Mouse (Mus musculus): ENCODE measurements around the gene Rhbdf2. TPM values are rescaled to one million over a fixed set of nuclear protein-coding genes. Genes with fewer than 3 reads are reported as not detected.
"Not testable (repeated sequence)": the region's sequence is repeated elsewhere in the genome, so short reads cannot be mapped to it uniquely, and the experiment has no call there.

Gene Rhbdf2
- total RNA-seq, 2 experiments from 2014 or later = 3.3 to 6.1 TPM

DNA sequence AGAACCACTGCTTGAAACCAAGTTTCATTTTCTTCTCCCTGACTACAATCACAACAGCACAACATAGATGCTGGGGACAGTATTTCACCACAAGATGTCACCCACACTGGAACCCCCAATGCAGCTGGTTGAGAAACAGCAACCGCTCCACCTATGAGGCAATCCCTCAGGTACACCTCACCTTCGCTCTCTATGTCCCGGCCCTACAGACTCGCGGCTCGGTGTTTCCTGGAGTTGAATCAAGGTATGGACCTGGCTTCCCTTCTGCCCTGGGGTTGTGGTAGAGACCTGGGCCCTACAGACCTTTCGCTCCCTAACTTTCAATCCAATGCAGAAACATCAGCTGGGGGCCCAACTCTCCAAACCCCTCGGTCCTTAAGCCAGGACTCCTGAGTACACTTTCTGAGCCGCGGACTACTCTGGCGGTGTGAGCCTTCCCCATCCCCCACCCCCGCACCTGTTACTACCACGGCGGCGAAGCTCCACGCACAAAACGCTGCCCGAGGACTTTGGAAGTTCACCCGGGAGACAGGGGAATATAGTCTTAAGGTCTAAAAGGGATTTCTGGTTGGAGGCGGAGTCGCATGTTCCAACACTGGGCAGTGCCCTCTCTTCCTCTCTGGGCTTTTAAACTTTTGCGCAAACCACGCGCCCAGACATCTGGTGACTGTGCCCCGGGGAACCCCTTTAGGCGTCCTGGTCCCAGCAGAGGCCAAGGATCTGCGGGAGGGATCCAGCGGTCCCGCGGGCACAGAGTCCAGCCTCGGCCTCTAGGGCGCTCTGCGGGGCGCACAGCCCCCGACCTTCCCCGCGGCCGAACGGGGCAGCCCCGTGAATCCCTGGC, 3.3 kb downstream of the Rhbdf2 start:
- no peak for ATAC-seq (replicated peaks; ENCODE audit: low FRiP score, low TSS enrichment, poor library complexity, severe bottlenecking)

DNA sequence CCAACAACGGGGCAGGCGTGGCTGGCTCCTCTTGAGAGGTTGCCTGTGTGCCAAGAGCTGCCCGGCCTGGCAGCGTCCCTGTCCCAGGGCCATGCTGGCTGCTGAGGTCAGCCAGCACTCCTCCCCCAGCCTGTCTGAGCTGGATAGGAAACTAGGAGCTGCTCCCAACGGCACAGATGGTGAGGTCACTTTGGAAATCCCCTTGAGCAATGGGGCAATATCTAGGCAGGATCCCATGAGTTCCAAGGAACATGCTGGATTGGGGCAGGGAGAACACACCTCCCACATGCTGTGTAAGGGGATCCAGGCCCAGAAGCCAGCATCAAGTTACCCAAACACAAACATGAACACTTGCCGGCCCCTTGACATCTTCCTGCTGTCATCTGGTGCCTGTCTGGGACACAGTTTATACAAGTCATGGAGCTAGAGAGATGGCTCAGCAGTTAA, 5.5 kb downstream of the Rhbdf2 start:
- no peak for ATAC-seq (replicated peaks; ENCODE audit: low FRiP score, low TSS enrichment, poor library complexity, severe bottlenecking)

DNA sequence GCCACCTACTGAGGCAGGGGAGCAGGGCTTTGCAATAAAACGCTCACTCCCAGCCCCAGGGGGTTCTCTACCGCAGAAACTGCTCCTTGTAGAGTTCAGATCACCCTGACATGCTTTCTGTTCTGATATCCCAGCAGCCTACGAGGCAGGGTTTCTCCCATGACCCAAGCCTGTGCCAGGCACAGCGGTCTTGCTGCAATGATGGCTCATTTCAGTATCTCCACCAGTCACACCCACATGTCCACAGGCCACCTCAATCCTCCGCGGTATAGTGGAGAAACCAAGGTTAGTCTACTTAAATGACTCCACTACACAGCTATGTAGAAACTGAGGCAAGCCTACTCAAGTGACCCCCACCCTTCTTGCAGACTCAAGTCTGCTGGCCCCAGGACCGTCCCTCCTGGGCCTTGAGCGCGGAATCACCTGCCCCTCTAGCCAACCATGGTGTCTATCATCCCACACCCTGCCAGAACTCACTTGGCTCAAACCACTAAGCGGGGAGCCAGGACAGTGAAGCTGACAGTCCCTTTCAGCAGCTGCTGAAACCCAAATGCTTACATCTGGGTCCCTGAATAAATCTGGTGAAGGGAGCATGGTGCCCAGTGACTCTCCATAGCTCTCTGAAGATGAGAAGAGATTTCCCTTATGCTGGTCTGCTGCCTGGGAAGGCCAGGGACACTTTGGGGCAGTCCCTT, 6.1 kb downstream of the Rhbdf2 start:
- ATAC-seq (replicated peaks; ENCODE audit: low FRiP score, low TSS enrichment, poor library complexity, severe bottlenecking) = 0 out of 2 replicates have a peak, but pooled peaks have one; percentile 5

DNA sequence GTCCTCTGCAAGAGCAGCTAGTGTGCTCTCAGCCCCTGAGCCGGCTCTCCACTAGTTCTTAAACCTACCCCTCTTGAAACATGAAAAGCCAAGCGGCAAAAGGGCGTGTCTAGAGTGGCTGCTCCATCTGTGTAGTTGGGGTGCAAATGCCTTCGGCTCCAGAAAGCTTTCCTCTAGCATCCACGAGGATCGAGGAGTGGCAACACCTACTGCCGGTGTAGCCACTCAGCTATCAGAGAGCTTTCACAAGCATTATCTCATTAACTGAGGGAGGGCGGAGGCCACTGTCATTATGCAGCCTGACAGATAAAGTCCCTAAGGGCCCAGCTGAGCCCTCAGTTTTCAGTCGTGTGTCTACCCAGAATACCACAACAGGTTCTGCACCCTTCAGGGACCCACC, 6.7 kb downstream of the Rhbdf2 start:
- ATAC-seq (replicated peaks; ENCODE audit: low FRiP score, low TSS enrichment, poor library complexity, severe bottlenecking) = peak; percentile 56

DNA sequence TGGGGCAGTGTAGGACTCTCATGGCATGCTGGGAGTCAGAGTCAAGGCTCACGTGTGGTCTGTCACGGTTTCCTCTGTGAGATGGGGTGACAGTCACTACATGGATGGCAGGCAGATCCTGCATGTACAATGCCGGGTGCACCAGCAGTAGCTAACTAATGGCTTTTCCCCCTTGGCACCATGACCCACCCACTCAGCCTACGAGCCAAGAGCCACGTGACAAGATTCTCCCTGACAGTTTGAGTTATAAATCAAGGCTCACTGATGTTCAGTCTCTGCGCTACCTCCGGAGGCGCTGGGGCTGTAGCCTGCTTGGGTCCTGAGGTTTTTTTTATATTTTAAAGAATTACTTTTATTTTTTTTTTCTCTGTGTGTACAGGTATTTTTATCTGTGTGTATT, 7.3 kb downstream of the Rhbdf2 start:
- no peak for ATAC-seq (replicated peaks; ENCODE audit: low FRiP score, low TSS enrichment, poor library complexity, severe bottlenecking)

DNA sequence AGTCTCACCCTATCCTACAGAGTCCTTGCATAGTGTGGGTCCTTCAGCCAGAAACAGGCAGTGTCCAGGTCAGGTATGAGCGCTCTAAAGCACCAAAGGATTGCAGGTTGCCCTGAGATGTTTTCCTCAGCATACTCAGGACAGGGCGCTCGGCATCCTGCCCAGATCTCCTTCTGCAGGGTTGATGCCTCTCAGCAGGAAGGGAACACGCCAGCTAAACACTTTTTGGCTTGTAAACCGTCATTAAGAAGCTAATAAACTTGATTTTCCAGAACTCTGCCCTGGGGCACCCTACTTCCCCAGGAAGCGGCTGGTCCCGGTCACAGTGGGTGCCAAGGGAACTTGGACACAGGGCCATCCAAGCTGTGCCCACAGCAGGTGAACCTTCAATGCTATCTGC, 7.7 kb downstream of the Rhbdf2 start:
- ATAC-seq (replicated peaks; ENCODE audit: low FRiP score, low TSS enrichment, poor library complexity, severe bottlenecking) = no peak

DNA sequence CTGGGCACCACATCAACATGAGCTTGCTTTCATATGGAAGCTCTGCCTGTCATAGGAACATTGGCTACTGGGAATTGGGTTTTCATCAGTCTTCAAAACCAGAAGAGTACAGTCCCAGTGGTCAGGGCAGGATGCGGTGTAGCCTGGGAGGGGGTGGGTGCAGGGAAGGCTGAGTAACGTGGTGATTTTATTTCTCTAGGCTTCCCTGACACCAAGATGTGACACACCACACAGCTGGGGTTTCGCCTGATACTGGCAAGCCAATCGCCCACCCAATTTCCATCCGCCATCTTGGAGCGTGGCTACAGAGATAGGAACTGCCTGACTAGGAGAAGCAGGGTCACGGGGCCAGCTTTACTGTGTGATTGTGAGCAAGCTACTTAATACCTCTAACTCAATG, 8.2 kb downstream of the Rhbdf2 start:
- no peak for ATAC-seq (replicated peaks; ENCODE audit: low FRiP score, low TSS enrichment, poor library complexity, severe bottlenecking)

DNA sequence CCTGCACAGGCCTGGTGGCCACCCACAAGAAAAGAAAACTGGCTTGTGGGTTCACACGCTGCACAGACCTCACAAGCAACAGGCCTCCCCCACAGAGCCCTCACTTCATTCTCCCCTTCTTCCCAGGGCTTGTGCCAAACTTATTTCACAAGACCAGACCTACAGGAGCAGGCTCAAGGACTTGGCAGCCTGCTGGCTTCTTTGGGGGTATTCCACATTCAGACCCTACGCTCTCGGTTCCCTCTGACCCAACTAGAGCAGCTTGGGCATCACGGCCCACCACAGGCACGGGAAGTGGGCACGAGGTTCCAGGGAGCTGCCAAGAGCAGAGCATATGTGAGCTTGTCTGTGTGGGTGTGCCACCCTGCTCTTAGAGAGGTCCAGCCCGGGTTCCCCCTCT, 9.2 kb downstream of the Rhbdf2 start:
- ATAC-seq (replicated peaks; ENCODE audit: low FRiP score, low TSS enrichment, poor library complexity, severe bottlenecking) = no peak

DNA sequence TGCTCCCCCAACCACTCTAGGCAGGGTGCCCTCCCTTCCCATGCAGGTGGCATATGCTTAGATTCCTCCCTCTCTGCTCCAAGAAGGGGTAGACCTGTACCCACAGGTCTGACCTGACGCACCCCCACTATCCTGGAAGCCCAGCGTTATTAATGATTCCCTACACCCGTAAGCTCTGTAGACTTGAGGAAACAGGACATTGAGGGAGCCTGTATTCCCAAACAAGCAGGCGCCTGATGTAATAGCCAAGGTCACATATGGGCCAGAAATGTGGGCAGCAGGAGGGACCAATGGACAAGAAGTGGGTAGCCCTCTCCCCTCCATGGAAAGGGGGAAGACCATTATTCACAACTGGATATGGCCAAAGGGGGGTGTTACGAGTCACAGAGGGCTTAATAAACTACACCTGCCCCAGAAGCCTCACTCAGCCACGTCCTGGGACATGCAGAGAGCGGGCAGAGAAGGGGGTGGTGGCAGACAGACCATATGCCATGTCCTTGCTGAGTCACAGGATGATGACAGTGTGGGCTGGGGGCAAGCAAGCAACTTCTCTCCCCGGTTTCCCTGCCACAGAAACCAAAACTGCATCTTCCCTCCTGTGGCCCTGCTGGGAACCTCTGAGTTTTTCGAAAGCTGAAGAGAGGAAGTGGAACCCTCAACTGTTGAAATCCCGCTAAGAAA, 10.2 kb downstream of the Rhbdf2 start:
- no peak for ATAC-seq (replicated peaks; ENCODE audit: low FRiP score, low TSS enrichment, poor library complexity, severe bottlenecking)

DNA sequence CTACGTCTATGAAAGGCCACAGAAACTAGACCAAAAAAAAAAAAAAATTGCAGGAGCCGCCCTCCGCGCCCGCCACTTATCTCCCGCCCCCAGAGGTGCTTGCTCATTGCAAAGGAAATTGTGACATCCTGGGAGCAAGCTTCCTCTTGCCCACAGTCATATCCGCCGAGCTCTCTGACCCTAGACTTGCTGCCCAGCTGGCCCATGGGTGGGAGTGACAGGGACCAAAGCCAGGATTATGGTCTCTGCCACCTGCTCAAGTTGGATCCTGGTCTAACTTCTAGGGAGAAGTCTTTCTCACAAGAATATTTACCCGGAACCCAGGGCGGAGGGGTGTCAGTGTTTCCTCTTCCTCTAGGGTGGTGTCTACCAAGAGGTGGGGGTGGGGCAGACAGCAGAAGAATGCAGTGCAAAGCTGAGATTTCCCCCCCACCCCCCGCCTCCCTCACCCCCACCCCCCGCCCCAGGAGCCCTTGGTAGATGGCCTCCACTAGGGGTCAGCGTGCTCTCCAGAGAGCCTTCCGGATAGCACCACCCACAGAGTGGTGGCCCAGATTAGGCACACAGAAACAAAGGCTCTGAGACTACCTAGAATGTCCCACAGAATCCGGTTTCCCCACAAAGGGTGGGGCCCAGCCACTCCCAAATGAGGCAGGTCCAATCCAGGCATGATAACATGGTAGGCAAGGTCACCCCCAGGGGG, 10.9 kb downstream of the Rhbdf2 start:
- peak; percentile 56 for ATAC-seq (replicated peaks; ENCODE audit: low FRiP score, low TSS enrichment, poor library complexity, severe bottlenecking)

DNA sequence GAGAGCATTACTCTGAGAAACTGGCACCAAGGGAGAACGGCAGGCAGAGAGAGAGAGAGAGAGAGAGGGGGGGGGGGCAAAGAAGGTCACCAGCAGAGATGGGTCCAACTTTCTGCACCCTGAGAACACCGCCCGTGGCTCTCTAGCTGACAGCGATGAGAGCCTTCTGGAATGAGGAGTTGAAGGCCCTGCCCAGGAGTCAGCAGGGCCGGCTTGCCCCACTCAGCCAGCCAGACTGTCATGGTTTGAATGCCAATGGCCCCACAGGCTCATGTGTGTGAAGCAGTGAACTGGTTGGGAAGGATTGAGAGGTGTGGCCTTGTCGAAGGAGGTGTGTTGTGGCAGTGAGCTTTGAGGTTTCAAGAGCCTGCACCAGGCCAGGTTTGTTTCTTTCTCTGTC, 13.6 kb downstream of the Rhbdf2 start:
- no peak for ATAC-seq (replicated peaks; ENCODE audit: low FRiP score, low TSS enrichment, poor library complexity, severe bottlenecking)

DNA sequence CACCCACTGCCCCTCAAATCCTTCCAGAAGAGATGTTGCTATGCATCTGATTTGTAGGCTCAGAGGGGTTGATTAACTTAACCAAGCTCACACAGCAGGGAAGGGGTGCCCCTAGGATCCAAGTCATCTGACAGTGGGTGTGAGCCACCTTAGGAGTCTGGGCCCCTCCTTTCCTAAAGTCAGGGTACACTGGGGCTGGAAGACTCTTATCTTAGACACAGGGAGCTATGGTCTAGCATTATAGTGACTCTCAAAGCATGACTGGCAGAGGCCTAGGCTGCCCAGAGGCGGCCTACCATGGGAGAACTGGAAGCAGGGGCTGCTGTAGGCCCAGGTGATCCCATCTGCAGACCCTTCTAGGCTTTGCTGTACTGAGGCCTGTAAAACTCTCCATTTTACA, 14.3 kb downstream of the Rhbdf2 start:
- no peak for ATAC-seq (replicated peaks; ENCODE audit: low FRiP score, low TSS enrichment, poor library complexity, severe bottlenecking)

DNA sequence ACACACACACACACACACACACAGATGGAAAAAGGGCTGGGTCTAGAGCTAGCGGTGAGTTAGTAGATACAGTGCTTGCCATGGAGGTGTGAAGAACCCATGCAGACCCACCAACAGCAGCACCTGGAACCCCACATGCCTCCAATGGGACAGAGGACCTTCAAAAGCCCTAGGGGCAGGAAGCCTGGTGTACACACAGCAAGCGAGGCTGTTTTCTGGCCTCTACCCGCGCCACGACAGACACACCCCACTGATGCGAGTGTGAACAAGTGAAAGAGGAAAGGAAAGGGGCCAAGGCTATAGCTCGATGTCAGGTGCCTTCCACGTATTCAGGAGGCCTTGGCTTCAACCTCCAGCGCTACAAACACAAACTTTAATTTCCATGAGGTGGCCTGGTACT, 14.9 kb downstream of the Rhbdf2 start:
- no peak for ATAC-seq (replicated peaks; ENCODE audit: low FRiP score, low TSS enrichment, poor library complexity, severe bottlenecking)

DNA sequence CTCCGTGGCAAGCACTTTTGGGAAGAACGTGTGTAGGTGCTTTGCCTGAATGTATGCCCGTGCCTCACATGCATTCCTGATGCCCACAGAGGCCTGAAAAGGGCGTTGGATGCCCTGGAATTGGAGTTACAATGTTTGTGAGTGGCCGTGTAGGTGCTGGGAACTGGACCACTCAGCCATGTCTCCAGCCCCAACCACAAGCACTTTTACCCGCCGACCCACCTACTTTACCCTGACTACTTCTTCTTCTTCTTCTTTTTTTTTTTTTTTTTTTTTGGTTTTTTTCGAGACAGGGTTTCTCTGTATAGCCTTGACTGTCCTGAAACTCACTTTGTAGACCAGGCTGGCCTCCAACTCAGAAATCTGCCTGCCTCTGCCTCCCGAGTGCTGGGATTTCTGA, 15.7 kb downstream of the Rhbdf2 start:
- not testable (repeated sequence) for ATAC-seq (replicated peaks; ENCODE audit: low FRiP score, low TSS enrichment, poor library complexity, severe bottlenecking)

DNA sequence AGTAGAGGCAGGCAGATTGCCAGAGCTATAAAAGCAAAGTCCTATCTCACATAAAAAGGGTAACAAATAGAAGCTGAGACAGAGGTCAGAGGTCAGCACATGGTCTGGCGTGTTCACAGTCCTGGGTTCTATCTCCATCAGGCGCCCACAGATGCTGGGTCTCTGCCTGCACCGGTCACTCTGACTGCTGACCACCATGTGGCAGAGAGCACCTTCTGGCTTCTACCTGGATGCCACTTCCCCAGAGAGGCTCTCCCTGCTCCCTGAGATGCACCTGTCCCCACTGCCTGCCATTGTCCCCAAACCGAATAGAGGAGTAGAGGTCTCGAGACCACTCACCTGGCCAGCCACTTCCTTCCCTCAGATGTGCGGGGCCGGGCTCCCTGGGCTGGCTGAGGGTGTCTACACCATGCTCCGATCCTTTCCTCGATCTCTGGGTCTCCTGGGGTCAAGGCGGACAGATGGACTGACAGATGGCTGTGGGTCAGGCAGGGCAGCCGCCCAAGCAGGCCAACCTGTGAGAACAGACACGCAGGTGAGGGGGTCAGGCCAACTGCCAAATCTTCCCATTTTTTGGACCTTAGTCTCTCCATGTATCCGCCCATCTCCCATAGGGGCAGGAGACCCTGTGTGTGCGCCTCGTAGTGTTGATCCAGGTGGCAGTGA, 16.7 kb downstream of the Rhbdf2 start:
- ATAC-seq (replicated peaks; ENCODE audit: low FRiP score, low TSS enrichment, poor library complexity, severe bottlenecking) = no peak

DNA sequence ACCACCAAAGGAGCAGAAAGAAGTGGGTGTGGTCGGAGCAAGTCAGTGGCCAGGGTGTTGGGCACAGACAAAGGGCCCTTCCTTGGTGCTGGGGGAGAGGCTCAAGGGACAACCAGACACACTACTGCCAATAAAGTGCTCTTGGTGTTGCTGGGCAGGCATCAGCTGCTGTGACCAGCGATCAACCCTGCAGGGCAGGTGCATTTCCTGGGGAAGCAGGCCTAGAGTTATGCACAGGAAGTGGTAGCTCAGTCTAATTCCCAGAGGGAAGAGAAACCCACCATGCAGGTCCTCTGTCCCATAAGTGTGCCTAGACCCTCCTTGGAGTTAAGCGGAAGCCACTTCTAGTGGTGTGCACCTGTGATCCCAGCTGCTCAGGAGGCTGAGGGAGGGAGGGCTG, 19.1 kb downstream of the Rhbdf2 start:
- ATAC-seq (replicated peaks; ENCODE audit: low FRiP score, low TSS enrichment, poor library complexity, severe bottlenecking) = no peak

DNA sequence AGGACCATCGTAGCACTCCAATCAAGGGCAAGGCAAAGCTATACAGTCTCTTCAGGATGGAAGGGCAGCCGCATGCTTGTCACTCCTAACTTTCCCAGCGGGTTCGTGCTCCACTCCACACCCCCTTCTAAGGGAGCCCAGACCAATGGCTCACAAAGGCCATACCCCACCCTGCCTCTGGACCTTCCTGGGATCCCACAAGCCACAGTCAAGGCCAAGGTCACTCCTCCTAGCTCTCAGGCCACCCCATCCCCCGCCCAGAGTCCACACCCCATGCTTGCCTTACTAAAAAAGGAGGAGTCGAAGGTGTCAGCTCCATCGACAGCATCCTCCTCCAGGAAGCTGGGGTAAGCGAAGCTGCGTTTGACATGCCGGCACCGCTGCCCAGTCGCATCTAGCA, 22.7 kb downstream of the Rhbdf2 start:
- ATAC-seq (replicated peaks; ENCODE audit: low FRiP score, low TSS enrichment, poor library complexity, severe bottlenecking) = no peak

DNA sequence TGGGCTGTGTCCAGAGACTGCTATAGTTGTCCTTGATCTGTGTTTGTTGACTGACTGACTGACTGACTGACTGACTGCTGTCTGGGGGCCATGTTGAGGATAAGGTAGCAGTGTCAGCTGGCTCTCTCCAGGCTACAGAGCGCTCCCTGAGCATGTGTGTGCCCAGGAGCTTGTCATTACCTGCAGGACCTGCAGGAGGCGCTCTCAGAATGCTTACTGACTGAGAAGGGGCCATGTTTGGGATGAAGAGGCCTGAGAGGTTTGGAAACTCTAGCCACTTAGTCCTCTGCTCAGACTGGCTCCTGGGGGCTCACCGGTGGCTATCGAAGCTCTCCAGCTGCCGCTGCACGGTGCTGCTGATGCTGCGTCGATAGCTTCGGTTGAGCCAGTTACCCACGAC, 23.5 kb downstream of the Rhbdf2 start:
- peak; percentile 51; the same call in 1 of the 2 replicates for ATAC-seq (replicated peaks; ENCODE audit: low FRiP score, low TSS enrichment, poor library complexity, severe bottlenecking)

DNA sequence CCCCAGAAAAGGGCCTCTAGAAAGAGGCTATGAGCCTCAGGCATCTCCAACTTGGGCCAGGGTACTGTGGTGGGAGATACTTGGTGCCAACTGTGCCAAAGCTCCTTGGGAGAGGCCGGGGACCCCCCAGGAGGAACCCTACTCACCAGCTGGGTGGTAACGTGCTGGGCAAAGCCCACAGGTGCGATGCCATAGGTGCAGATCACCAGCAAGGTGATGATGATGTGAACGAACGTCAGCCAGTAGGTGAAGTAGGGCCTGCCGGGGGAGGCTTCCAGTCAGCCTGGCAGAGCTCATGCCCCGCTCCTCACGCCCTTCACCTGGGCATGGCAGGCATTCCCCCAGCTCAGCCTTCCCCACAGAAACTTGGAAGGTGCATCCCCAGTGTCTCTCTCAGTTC, 24.8 kb downstream of the Rhbdf2 start:
- ATAC-seq (replicated peaks; ENCODE audit: low FRiP score, low TSS enrichment, poor library complexity, severe bottlenecking) = no peak

All from megakaryocyte-erythroid progenitor cell, adult 5-6 weeks (primary cell).